Mouse (Mus musculus): ENCODE results near the gene Fam117b. TPM values are rescaled to one million over a fixed set of nuclear protein-coding genes. Genes with fewer than 3 reads are reported as not detected.
A peak's percentile ranks its signal among the peaks of the same experiment; 100 is the strongest.

Gene Fam117b
- polyA plus RNA-seq (2015; fragmentation: Nextera tagmentation; extraction: Ambion mirVana): 10.7 and 10.9 TPM in 2 replicates

- peak; percentile 97 for ATAC-seq (replicated peaks; ENCODE audit: low FRiP score, low read depth)
- under 1% methylated on average over 72 of the region's 72 CpGs for WGBS
- H3K9me3 ChIP-seq (replicated peaks; ENCODE audit: low read length): no peaks in the 10 kb centered on the region
These were observed at the start of gene Fam117b for GRCm38 (mm10) chr1:59912413-59913157. Gene Fam117b, plus strand, starts transcription at chr1:59913006.

GRCm38 (mm10) chr1:59868041-59868440, 44.8 kb upstream of the Fam117b start:
- no peak overlapping the region for H3K27ac ChIP-seq
- no peaks in the 10 kb centered on the region for H3K4me1 ChIP-seq (replicated peaks; ENCODE audit: insufficient read depth, low read length)
- H3K4me2 ChIP-seq (ENCODE audit: low read length): no peak overlapping the region
- ATAC-seq (replicated peaks; ENCODE audit: low FRiP score, low read depth) (no peak), DNase-seq (ENCODE audit: low spot score) (no peak)
- WGBS: 95% methylated on average over 5 of the region's 5 CpGs
- H3K9me3 ChIP-seq (replicated peaks; ENCODE audit: low read length): no peaks in the 10 kb centered on the region
- peaks cover 29% of the 10 kb centered on the region; the same call in 1 of the 2 replicates for H3K36me3 ChIP-seq (ENCODE audit: insufficient read depth, low read length)
- no peak overlapping the region for H3K9ac ChIP-seq (ENCODE audit: low read depth, low read length)
- no peak overlapping the region for H3K4me3 ChIP-seq (replicated peaks; ENCODE audit: low read depth, low read length)
- no peak for TF ChIP-seq CTCF (IDR thresholded peaks at IDR 0.05; ENCODE audit: low read depth)
- H3K27me3 ChIP-seq (ENCODE audit: insufficient read depth, low read length): no peaks in the 10 kb centered on the region

More at GRCm38 (mm10) chr1:59912413-59913157, at the start of gene Fam117b:
- TF ChIP-seq CTCF (IDR thresholded peaks at IDR 0.05; ENCODE audit: low read depth): 0 out of 2 replicates have a peak, but pooled peaks have one; percentile 26
- peaks cover 19% of the 10 kb centered on the region; the same call in 1 of the 2 replicates for H3K4me1 ChIP-seq (replicated peaks; ENCODE audit: insufficient read depth, low read length)
- peak; percentile 98 for DNase-seq (ENCODE audit: low spot score)
- peak within 1 kb of the TSS; percentile 99 for H3K9ac ChIP-seq (ENCODE audit: low read depth, low read length)
- no peaks in the 10 kb centered on the region for H3K36me3 ChIP-seq (ENCODE audit: insufficient read depth, low read length)
- H3K27ac ChIP-seq: peak within 1 kb of the TSS; percentile 98
- H3K4me2 ChIP-seq (ENCODE audit: low read length): peak within 1 kb of the TSS; percentile 76
- H3K27me3 ChIP-seq (ENCODE audit: insufficient read depth, low read length): no peaks in the 10 kb centered on the region
- H3K4me3 ChIP-seq (replicated peaks; ENCODE audit: low read depth, low read length): peak within 1 kb of the TSS; percentile 100

DNA sequence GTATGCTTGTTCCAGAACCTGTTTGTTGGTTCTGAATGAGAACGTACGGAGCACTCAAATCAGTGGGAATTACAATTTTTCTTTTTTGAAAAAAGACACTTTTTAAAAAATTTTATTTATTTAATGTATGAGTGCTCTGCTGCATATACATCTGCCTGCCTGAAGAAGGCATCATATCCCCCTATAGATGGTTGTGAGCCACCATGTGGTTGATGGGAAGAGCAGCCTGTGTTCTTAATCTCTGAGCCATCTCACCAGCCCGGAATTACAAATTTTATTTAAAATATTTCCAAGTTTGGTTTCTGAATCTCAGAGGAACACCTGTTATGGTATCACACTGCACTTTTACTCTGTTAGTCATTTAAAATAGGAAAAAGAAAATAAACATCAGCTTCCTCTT, 38.8 kb upstream of the Fam117b start:
- Histone ChIP-seq H3K9me3 (replicated peaks; ENCODE audit: low read length) (no peaks in the 10 kb centered on the region), H3K27ac (no peak overlapping the region), H3K27me3 (ENCODE audit: insufficient read depth, low read length) (no peaks in the 10 kb centered on the region), H3K36me3 (ENCODE audit: insufficient read depth, low read length) (peaks cover 10% of the 10 kb centered on the region; the same call in 1 of the 2 replicates), H3K9ac (ENCODE audit: low read depth, low read length) (no peak overlapping the region), H3K4me2 (ENCODE audit: low read length) (no peak overlapping the region), H3K4me1 (replicated peaks; ENCODE audit: insufficient read depth, low read length) (no peaks in the 10 kb centered on the region), H3K4me3 (replicated peaks; ENCODE audit: low read depth, low read length) (no peak overlapping the region)
- TF ChIP-seq CTCF (IDR thresholded peaks at IDR 0.05; ENCODE audit: low read depth): peak; percentile 30; the same call in 1 of the 2 replicates
- ATAC-seq (replicated peaks; ENCODE audit: low FRiP score, low read depth) (no peak), DNase-seq (ENCODE audit: low spot score) (no peak)
- WGBS: 89% methylated on average over 3 of the region's 3 CpGs

DNA sequence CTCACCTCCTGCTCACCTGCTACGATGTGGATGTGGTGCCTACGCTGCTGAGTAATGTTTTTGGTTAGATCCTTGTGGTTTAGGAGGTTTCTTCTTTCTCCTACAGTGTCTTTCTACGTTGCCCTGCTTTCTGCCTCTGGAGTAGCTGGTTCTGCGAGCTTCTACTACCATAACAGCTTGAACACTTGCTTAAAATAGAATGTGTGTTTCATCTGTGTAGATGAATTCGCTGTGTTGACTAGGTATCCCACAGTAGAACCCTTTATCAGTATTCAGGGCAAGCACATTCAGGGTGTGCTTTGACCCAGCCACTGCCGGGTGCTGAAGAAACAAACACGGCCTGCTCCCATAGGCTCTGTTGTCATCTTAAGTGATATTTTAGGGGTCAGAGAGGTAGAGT, 34.7 kb upstream of the Fam117b start:
- 89% methylated on average over 7 of the region's 7 CpGs for whole genome bisulfite sequencing
- TF ChIP-seq CTCF (IDR thresholded peaks at IDR 0.05; ENCODE audit: low read depth): no peak
- 0 out of 2 replicates have a peak, but pooled peaks cover 9% of the 10 kb centered on the region for H3K36me3 ChIP-seq (ENCODE audit: insufficient read depth, low read length)
- no peak overlapping the region for H3K4me3 ChIP-seq (replicated peaks; ENCODE audit: low read depth, low read length)
- ATAC-seq (replicated peaks; ENCODE audit: low FRiP score, low read depth): no peak
- no peaks in the 10 kb centered on the region for H3K27me3 ChIP-seq (ENCODE audit: insufficient read depth, low read length)
- H3K4me2 ChIP-seq (ENCODE audit: low read length): no peak overlapping the region
- H3K4me1 ChIP-seq (replicated peaks; ENCODE audit: insufficient read depth, low read length): no peaks in the 10 kb centered on the region
- H3K27ac ChIP-seq: no peak overlapping the region
- no peak for DNase-seq (ENCODE audit: low spot score)
- H3K9me3 ChIP-seq (replicated peaks; ENCODE audit: low read length): no peaks in the 10 kb centered on the region
- H3K9ac ChIP-seq (ENCODE audit: low read depth, low read length): no peak overlapping the region

DNA sequence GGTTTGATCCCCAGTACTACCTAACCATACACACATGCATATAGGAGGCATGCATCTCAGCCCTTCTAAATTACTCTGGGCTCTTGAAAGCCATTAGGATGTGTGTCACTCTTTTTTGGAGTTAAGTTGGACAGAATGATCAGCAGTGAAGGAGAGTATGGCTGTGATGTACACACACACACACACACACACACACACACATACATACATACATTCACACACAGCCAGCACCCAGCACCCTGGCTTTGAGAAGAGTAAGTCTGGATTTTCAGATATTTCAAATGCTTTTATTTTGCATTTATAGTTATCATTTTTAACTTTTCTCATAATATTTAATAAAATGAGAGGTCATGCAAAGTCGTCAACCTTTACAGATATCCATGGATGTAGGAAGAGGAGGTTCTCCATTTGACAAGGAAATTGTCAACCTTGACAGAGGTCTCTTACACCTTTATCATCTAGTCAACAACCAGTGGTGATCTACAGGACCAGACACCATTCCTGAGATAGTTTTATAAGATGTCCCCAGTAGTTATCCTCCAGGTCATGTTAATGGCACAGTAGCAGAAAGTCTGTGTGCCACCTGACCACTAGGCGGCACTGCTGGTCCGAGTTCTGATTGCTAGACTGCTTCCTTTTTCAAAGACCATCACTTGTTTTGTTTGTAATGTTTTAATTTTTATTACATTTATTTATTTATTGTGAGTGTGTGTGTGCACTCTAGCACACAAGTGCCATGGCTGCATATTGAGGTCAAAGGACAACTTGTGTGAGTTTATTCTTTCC, 29.3 kb upstream of the Fam117b start:
- no peak for ATAC-seq (replicated peaks; ENCODE audit: low FRiP score, low read depth)
- 37% methylated on average over 3 of the region's 3 CpGs for WGBS

DNA sequence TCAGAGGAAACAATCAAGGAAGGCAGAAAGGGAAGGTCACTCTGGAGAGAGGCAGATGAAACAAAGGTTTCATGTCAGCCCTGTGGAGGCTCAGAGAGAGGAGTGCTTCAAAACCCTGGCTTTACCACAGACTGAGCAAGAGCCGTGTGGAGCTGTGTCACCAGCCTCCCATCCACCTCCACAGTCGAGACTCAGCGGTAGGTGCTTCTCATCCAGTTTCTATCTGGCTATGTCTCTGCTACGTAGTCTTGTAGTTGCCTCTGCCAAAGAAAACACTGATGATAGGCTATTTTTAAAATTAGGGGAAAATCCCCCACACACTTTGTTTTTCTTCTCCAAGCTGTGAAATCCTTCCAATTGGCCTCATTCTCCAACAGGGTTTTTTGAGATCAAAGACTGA, 25.9 kb upstream of the Fam117b start:
- Histone ChIP-seq H3K27me3 (ENCODE audit: insufficient read depth, low read length) (no peaks in the 10 kb centered on the region), H3K4me1 (replicated peaks; ENCODE audit: insufficient read depth, low read length) (peaks cover 8% of the 10 kb centered on the region; the same call in 1 of the 2 replicates), H3K9ac (ENCODE audit: low read depth, low read length) (no peak overlapping the region), H3K27ac (no peak overlapping the region), H3K4me2 (ENCODE audit: low read length) (no peak overlapping the region), H3K36me3 (ENCODE audit: insufficient read depth, low read length) (no peaks in the 10 kb centered on the region), H3K4me3 (replicated peaks; ENCODE audit: low read depth, low read length) (no peak overlapping the region), H3K9me3 (replicated peaks; ENCODE audit: low read length) (no peaks in the 10 kb centered on the region)
- ATAC-seq (replicated peaks; ENCODE audit: low FRiP score, low read depth): no peak
- WGBS: 25% methylated on average over 4 of the region's 4 CpGs
- TF ChIP-seq CTCF (IDR thresholded peaks at IDR 0.05; ENCODE audit: low read depth): no peak
- no peak for DNase-seq (ENCODE audit: low spot score)

More for the DNA sequence above, 29.3 kb upstream of the Fam117b start:
- H3K36me3 ChIP-seq (ENCODE audit: insufficient read depth, low read length): 0 out of 2 replicates have a peak, but pooled peaks cover 2% of the 10 kb centered on the region
- H3K9me3 ChIP-seq (replicated peaks; ENCODE audit: low read length): no peaks in the 10 kb centered on the region
- no peak overlapping the region for H3K4me3 ChIP-seq (replicated peaks; ENCODE audit: low read depth, low read length)
- no peak overlapping the region for H3K4me2 ChIP-seq (ENCODE audit: low read length)
- H3K9ac ChIP-seq (ENCODE audit: low read depth, low read length): no peak overlapping the region
- no peaks in the 10 kb centered on the region for H3K27me3 ChIP-seq (ENCODE audit: insufficient read depth, low read length)
- peak; percentile 95 for TF ChIP-seq CTCF (IDR thresholded peaks at IDR 0.05; ENCODE audit: low read depth)
- peaks cover 8% of the 10 kb centered on the region; the same call in 1 of the 2 replicates for H3K4me1 ChIP-seq (replicated peaks; ENCODE audit: insufficient read depth, low read length)
- no peak overlapping the region for H3K27ac ChIP-seq
- DNase-seq (ENCODE audit: low spot score): peak; percentile 88

All from kidney, postnatal 0 days (tissue).